Mouse (Mus musculus) G1E (cell line): ENCODE results near the gene Golga5.

ENCODE experiments used
- CTCF ChIP-seq: IDR thresholded peaks from 2 replicates; pipeline ENCODE4 v1.5.1; 2012; ENCODE audit warnings: low read depth, low read length, inconsistent platforms, mixed read lengths
- GATA1 ChIP-seq: IDR thresholded peaks from 2 replicates; pipeline ENCODE4 v1.6.1; 2012; ENCODE audit warnings: borderline replicate concordance, low read length, inconsistent platforms, mixed read lengths
- POLR2AphosphoS5 ChIP-seq: IDR thresholded peaks from 2 replicates; pipeline ENCODE4 v1.6.1; 2012; ENCODE audit warnings: low read depth, low read length, inconsistent platforms; ENCODE audit not compliant: insufficient replicate concordance

GRCm38 (mm10) chr12:102468894-102469764 lies at the start of gene Golga5:
- TF ChIP-seq CTCF (no peak), GATA1 (no peak), POLR2AphosphoS5 (no peak)
